Mouse (Mus musculus) Muller cell, postnatal 12 days (primary cell): ENCODE results near the gene Zkscan14.
"Not testable (repeated sequence)": the region's sequence is repeated elsewhere in the genome, so short reads cannot be mapped to it uniquely, and the experiment has no call there.

Experiments used
- DNase-seq: peaks from one replicate; pipeline ENCODE4 v3.0.0-alpha.2; 2015; ENCODE audit errors: inconsistent ontology term

The Zkscan14 gene

GRCm38 (mm10) chr5:145201321-145201991 lies at the start of gene Zkscan14:
Gene Zkscan14 (minus strand): TSS chr5:145201868.
- DNase-seq = peak; percentile 78

GRCm38 (mm10) chr5:145249520-145249919 lies 47.9 kb upstream of the Zkscan14 start:
- DNase-seq = no peak

DNA sequence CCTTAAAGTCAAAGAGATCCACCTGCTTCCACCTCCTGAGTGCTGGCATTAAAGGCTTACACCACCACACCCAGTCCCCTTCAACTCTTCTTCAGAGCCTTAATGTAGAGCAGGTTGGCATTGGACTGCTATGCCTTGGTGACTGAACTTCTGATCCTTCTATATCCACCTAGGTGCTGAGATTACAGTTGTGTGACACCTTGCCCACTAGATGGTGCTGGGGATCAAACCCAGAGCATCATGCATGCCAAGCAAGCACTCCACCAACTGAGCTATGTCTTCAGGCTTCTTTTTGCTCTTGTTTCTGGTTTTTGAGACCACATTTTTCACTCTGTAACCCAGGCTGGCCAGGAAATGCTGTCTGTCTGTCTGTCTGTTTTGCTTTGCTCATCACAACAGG lies 33.0 kb upstream of the Zkscan14 start:
- no peak for DNase-seq

DNA sequence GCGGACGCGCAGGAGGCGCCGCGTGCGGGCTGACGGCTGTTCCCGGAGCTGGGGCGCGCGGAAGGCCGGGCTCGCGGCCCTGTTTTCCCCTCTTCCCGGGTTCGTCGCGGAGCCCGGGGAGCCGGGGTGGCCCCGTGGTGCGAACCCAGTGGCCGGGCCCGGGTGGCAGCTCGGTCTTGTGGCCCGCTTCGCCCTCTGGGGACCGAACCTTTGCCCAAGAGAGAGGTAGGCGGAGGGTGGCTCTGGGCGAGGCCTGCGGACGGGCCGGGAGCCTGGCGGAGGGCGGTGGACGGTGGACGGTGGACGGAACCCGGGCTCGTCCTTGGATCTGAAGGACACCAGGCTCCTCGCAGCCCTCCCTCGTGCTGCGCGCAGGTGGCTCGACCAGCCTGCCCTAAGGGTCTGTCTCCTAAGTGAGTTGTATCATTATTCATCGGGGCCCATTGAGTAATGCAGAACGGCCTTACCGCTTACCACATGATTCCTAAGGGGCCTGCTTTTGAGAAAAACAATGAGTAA lies 30.3 kb upstream of the Zkscan14 start:
- DNase-seq = peak; percentile 56

- peak; percentile 99 for DNase-seq
Measured at GRCm38 (mm10) chr5:145231367-145231871, 29.8 kb upstream of the Zkscan14 start, which contains the start of gene Zfp655. Gene Zfp655 (plus strand): TSS chr5:145231715.

GRCm38 (mm10) chr5:145230641-145231040 lies 29.0 kb upstream of the Zkscan14 start:
- DNase-seq = no peak

- DNase-seq = not testable (repeated sequence)
Measured at GRCm38 (mm10) chr5:145229283-145229682, 27.6 kb upstream of the Zkscan14 start.

- no peak for DNase-seq
Measured at GRCm38 (mm10) chr5:145226453-145226852, 24.8 kb upstream of the Zkscan14 start.

DNA sequence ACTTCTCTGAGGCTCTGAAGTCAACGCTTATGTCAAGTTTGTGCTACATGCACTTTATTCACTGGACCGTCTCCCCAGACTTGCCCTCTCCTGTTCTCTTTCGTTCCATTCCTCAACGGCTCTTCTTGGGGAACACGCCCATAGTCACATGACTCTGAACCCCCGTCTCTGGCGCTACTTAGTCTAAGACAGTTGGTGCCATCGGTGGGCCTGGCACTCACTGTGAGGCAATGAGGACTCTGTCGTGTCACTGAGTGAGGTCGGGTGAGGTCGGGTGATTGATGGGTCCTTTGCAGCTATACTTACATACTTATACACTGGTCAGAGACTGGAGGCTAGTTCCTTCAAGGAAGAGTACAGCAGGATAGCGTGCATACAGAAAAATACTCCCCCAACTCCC lies 21.7 kb upstream of the Zkscan14 start:
- no peak for DNase-seq

DNA sequence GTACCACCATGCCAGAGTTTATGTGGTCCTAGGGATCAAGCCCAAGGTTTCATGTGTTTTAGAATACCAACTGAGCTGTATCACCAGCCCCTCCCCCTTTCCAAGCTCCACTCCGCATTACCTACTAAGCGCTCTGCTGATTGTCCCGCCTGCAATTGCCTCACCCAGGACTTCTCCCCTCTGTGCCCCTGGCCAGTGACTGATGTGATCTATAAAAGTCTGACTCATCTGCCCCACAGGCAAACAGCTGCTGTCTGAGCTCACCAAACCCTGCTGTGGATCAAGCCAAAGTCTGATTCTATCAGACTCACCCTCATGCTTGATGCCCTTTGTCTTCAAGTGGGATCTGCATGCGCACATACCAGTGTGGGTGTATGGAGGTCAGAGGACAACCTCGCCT lies 21.2 kb upstream of the Zkscan14 start:
- peak; percentile 46 for DNase-seq

DNA sequence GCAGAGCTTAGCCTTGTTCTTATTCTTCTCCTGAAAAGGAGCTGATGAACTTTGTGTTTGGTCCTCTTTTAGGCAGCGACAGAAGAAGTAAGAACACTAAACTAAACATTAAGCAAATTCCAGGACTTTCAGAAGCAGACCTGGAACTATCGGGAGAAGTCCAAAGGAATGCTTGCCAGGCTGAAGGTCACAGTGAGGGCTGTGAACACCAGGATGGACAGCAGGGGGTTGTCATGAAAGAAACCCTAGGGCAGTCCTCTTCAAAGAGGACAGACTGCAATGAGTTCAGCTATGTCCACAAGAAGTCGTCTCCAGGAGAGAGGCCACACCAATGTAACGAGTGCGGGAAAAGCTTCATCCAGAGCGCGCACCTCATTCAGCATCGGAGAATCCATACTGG lies 18.3 kb upstream of the Zkscan14 start:
- no peak for DNase-seq

GRCm38 (mm10) chr5:145218671-145219070 lies 17.0 kb upstream of the Zkscan14 start:
- no peak for DNase-seq

- no peak for DNase-seq
Measured at GRCm38 (mm10) chr5:145218206-145218605, 16.5 kb upstream of the Zkscan14 start.

DNA sequence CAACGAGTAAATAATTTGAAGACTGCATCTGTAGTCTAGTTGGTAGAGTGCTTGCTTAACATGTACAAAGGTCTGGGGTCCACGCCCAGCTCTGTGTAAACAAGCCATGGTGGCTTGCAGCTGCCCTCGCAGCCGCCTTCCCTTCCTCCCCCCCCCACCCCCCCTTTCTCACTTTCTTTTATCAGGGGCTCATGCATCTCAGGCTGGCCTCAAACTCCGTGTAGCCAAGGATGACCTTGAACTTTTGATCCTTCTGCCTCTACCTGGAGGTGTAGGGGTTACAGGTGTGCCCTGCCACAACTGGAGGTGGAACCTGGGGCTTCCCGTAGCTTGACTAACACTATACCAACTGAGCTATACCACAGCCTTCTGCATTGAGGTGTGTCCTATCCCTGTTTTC lies 16.1 kb upstream of the Zkscan14 start:
- DNase-seq = no peak

- DNase-seq = no peak
Measured at GRCm38 (mm10) chr5:145214679-145215078, 13.0 kb upstream of the Zkscan14 start.

DNA sequence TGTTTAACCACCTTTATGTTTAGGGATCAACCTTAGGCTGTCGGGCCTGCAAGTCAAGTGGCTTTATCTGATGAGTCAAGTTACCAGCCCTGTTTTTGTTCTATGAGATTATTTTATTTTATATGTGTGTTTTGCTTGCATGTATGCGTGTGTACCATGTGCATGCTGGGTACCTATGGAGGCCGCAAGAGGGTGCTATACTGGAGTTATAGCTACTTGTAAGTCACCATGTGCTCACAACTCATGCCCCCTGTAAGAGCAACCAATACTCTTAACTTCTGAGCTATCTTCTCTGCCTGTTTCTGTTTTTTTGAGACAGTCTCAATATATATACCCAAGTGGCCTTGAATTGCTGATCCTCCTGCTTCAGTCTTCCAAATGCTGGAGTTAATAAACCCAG lies 11.8 kb upstream of the Zkscan14 start:
- no peak for DNase-seq

GRCm38 (mm10) chr5:145212216-145212615 lies 10.5 kb upstream of the Zkscan14 start:
- no peak for DNase-seq

GRCm38 (mm10) chr5:145211340-145211739 lies 9.7 kb upstream of the Zkscan14 start:
- DNase-seq = no peak

GRCm38 (mm10) chr5:145208391-145208790 lies 6.7 kb upstream of the Zkscan14 start:
- not testable (repeated sequence) for DNase-seq

GRCm38 (mm10) chr5:145207954-145208353 lies 6.3 kb upstream of the Zkscan14 start:
- no peak for DNase-seq

GRCm38 (mm10) chr5:145207385-145207784 lies 5.7 kb upstream of the Zkscan14 start:
- no peak for DNase-seq

GRCm38 (mm10) chr5:145205041-145205440 lies 3.4 kb upstream of the Zkscan14 start:
- DNase-seq = peak; percentile 80

DNA sequence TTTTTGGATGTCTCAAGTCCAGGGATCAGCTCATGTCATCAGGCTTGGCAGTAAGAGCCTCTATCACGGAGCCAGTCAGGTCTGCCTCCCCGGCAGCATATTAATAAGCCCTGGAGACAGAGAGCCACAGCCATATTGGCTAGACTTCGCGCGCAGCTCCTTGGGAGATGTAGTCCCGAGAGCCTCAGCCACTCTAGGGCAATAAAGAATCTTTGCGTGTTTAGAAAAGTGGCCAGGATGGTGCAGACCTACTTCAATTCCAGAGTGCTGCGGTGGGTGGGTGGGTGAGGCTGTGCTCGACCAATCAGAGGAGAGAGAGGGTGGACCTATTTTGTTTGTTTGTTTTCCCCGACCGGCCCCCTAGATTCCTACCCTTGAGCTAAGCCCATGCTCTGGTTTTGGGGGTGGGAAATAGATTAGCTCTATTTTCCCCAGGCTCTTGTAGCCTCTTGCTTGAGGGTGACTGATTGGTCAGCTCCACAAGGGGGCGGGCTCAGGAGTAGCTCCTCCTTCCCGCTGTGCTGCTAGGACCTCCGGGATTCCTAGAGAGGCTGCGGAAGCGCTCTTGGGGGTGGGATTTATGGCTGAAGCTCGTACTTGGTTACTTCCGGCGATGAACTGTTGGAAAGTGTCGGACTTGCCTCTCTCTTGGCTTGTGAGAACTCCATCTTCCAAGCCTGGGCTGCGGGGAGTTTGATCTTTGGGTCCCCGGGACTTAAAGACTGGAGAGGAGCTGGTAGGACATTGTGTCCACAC lies 2.4 kb upstream of the Zkscan14 start, which contains the start of gene Zkscan5:
Zkscan5 (plus strand) TSS at position 627 of the 756 bp plus-strand sequence.
- DNase-seq = peak; percentile 99
